Mouse (Mus musculus): ENCODE results near the gene Kif6. TPM values are rescaled to one million over a fixed set of nuclear protein-coding genes. Genes with fewer than 3 reads are reported as not detected.

Gene Kif6
- polyA plus RNA-seq, 1 experiment from 2014 or later = 3.1 TPM

- Histone ChIP-seq H3K36me3 (ENCODE audit: control insufficient read depth, insufficient read depth, low read length) (no peaks in the 10 kb centered on the region), H3K4me1 (replicated peaks; ENCODE audit: control insufficient read depth, insufficient read depth, low read length) (peaks cover 7% of the 10 kb centered on the region; the same call in 1 of the 2 replicates), H3K9ac (ENCODE audit: low read length) (no peak overlapping the region), H3K27ac (ENCODE audit: low read depth, low read length) (no peak overlapping the region), H3K27me3 (ENCODE audit: control insufficient read depth, insufficient read depth, low read length) (no peaks in the 10 kb centered on the region), H3K4me3 (ENCODE audit: low read depth, low read length) (no peak overlapping the region), H3K4me2 (ENCODE audit: low read depth, low read length, severe bottlenecking) (no peak overlapping the region), H3K9me3 (ENCODE audit: control insufficient read depth, low read length) (no peaks in the 10 kb centered on the region)
- DNase-seq (ENCODE audit: low spot score) (no peak), ATAC-seq (replicated peaks; ENCODE audit: low FRiP score) (no peak)
- WGBS = 85% methylated on average over 5 of the region's 5 CpGs
Observed at GRCm38 (mm10) chr17:49813893-49814640, 199.1 kb downstream of the Kif6 start.

GRCm38 (mm10) chr17:49816067-49816565 lies 201.2 kb downstream of the Kif6 start:
- Histone ChIP-seq H3K4me3 (ENCODE audit: low read depth, low read length) (no peak overlapping the region), H3K36me3 (ENCODE audit: control insufficient read depth, insufficient read depth, low read length) (no peaks in the 10 kb centered on the region)

GRCm38 (mm10) chr17:49816703-49817102 lies 201.8 kb downstream of the Kif6 start:
- H3K27ac ChIP-seq (ENCODE audit: low read depth, low read length) = peak overlapping the region; percentile 28; the same call in 1 of the 2 replicates
- H3K27me3 ChIP-seq (ENCODE audit: control insufficient read depth, insufficient read depth, low read length) = no peaks in the 10 kb centered on the region
- no peak overlapping the region for H3K4me3 ChIP-seq (ENCODE audit: low read depth, low read length)
- H3K36me3 ChIP-seq (ENCODE audit: control insufficient read depth, insufficient read depth, low read length) = no peaks in the 10 kb centered on the region
- H3K9ac ChIP-seq (ENCODE audit: low read length) = no peak overlapping the region
- WGBS = 31% methylated on average over 5 of the region's 5 CpGs
- peaks cover 7% of the 10 kb centered on the region; the same call in 1 of the 2 replicates for H3K4me1 ChIP-seq (replicated peaks; ENCODE audit: control insufficient read depth, insufficient read depth, low read length)
- ATAC-seq (replicated peaks; ENCODE audit: low FRiP score) (peak; percentile 89), DNase-seq (ENCODE audit: low spot score) (peak; percentile 78)
- no peaks in the 10 kb centered on the region for H3K9me3 ChIP-seq (ENCODE audit: control insufficient read depth, low read length)
- H3K4me2 ChIP-seq (ENCODE audit: low read depth, low read length, severe bottlenecking) = no peak overlapping the region

More at GRCm38 (mm10) chr17:49816067-49816565, 201.2 kb downstream of the Kif6 start:
- 19% methylated on average over 5 of the region's 5 CpGs for WGBS
- ATAC-seq (replicated peaks; ENCODE audit: low FRiP score) (peak; percentile 76), DNase-seq (ENCODE audit: low spot score) (peak; percentile 53)
- Histone ChIP-seq H3K4me1 (replicated peaks; ENCODE audit: control insufficient read depth, insufficient read depth, low read length) (peaks cover 7% of the 10 kb centered on the region; the same call in 1 of the 2 replicates), H3K9ac (ENCODE audit: low read length) (no peak overlapping the region), H3K9me3 (ENCODE audit: control insufficient read depth, low read length) (no peaks in the 10 kb centered on the region), H3K27me3 (ENCODE audit: control insufficient read depth, insufficient read depth, low read length) (no peaks in the 10 kb centered on the region), H3K4me2 (ENCODE audit: low read depth, low read length, severe bottlenecking) (no peak overlapping the region), H3K27ac (ENCODE audit: low read depth, low read length) (peak overlapping the region; percentile 28; the same call in 1 of the 2 replicates)

- WGBS = 93% methylated on average over 4 of the region's 4 CpGs
- DNase-seq (ENCODE audit: low spot score) = no peak
- no peaks in the 10 kb centered on the region for H3K36me3 ChIP-seq (ENCODE audit: control insufficient read depth, insufficient read depth, low read length)
Observed at GRCm38 (mm10) chr17:49820203-49820602, 205.3 kb downstream of the Kif6 start.

GRCm38 (mm10) chr17:49824142-49824840 lies 209.4 kb downstream of the Kif6 start:
- Histone ChIP-seq H3K27ac (ENCODE audit: low read depth, low read length) (no peak overlapping the region), H3K4me3 (ENCODE audit: low read depth, low read length) (no peak overlapping the region), H3K4me1 (replicated peaks; ENCODE audit: control insufficient read depth, insufficient read depth, low read length) (no peaks in the 10 kb centered on the region), H3K27me3 (ENCODE audit: control insufficient read depth, insufficient read depth, low read length) (no peaks in the 10 kb centered on the region), H3K36me3 (ENCODE audit: control insufficient read depth, insufficient read depth, low read length) (no peaks in the 10 kb centered on the region), H3K9ac (ENCODE audit: low read length) (no peak overlapping the region), H3K4me2 (ENCODE audit: low read depth, low read length, severe bottlenecking) (no peak overlapping the region), H3K9me3 (ENCODE audit: control insufficient read depth, low read length) (no peaks in the 10 kb centered on the region)
- DNase-seq (ENCODE audit: low spot score) (no peak), ATAC-seq (replicated peaks; ENCODE audit: low FRiP score) (no peak)
- 78% methylated on average over 6 of the region's 6 CpGs for WGBS

More at GRCm38 (mm10) chr17:49820203-49820602, 205.3 kb downstream of the Kif6 start:
- H3K27me3 ChIP-seq (ENCODE audit: control insufficient read depth, insufficient read depth, low read length) = no peaks in the 10 kb centered on the region
- H3K4me1 ChIP-seq (replicated peaks; ENCODE audit: control insufficient read depth, insufficient read depth, low read length) = peaks cover 5% of the 10 kb centered on the region; the same call in 1 of the 2 replicates
- no peak overlapping the region for H3K4me2 ChIP-seq (ENCODE audit: low read depth, low read length, severe bottlenecking)
- no peak overlapping the region for H3K4me3 ChIP-seq (ENCODE audit: low read depth, low read length)
- no peaks in the 10 kb centered on the region for H3K9me3 ChIP-seq (ENCODE audit: control insufficient read depth, low read length)
- no peak overlapping the region for H3K27ac ChIP-seq (ENCODE audit: low read depth, low read length)
- H3K9ac ChIP-seq (ENCODE audit: low read length) = no peak overlapping the region
- ATAC-seq (replicated peaks; ENCODE audit: low FRiP score) = no peak

GRCm38 (mm10) chr17:49824841-49825450 lies 210.0 kb downstream of the Kif6 start:
- DNase-seq (ENCODE audit: low spot score) (no peak), ATAC-seq (replicated peaks; ENCODE audit: low FRiP score) (no peak)
- no peaks in the 10 kb centered on the region for H3K4me1 ChIP-seq (replicated peaks; ENCODE audit: control insufficient read depth, insufficient read depth, low read length)
- no peak overlapping the region for H3K9ac ChIP-seq (ENCODE audit: low read length)
- WGBS = 82% methylated on average over 7 of the region's 7 CpGs
- no peak overlapping the region for H3K27ac ChIP-seq (ENCODE audit: low read depth, low read length)
- no peak overlapping the region for H3K4me3 ChIP-seq (ENCODE audit: low read depth, low read length)
- H3K9me3 ChIP-seq (ENCODE audit: control insufficient read depth, low read length) = no peaks in the 10 kb centered on the region
- no peaks in the 10 kb centered on the region for H3K27me3 ChIP-seq (ENCODE audit: control insufficient read depth, insufficient read depth, low read length)
- no peak overlapping the region for H3K4me2 ChIP-seq (ENCODE audit: low read depth, low read length, severe bottlenecking)
- no peaks in the 10 kb centered on the region for H3K36me3 ChIP-seq (ENCODE audit: control insufficient read depth, insufficient read depth, low read length)

DNA sequence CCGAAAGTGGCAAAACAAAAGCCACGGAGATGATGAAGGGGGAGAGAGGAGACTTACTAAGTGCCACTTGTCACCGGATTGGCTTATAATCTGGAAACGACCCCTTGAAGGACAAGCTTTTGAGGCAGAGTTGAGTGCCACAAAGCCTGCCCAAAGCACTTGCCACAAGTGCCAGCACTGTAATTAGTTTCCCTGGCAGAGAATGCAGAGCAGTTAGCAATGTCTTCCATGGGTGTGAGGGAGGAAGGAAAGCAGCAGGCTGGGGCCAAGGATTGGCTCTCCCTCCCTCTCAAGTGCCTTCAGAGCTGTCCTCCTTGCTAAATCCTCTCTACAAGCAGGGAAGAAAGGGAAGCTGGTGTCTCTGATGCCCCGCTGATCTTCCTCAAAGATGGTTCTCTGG lies 210.9 kb downstream of the Kif6 start:
- H3K4me1 ChIP-seq (replicated peaks; ENCODE audit: control insufficient read depth, insufficient read depth, low read length) = no peaks in the 10 kb centered on the region
- DNase-seq (ENCODE audit: low spot score) = no peak
- H3K27me3 ChIP-seq (ENCODE audit: control insufficient read depth, insufficient read depth, low read length) = no peaks in the 10 kb centered on the region
- 83% methylated on average over 5 of the region's 5 CpGs for WGBS
- no peak overlapping the region for H3K9ac ChIP-seq (ENCODE audit: low read length)
- no peak overlapping the region for H3K4me3 ChIP-seq (ENCODE audit: low read depth, low read length)
- ATAC-seq (replicated peaks; ENCODE audit: low FRiP score) = no peak
- H3K9me3 ChIP-seq (ENCODE audit: control insufficient read depth, low read length) = no peaks in the 10 kb centered on the region
- no peaks in the 10 kb centered on the region for H3K36me3 ChIP-seq (ENCODE audit: control insufficient read depth, insufficient read depth, low read length)
- H3K27ac ChIP-seq (ENCODE audit: low read depth, low read length) = no peak overlapping the region
- H3K4me2 ChIP-seq (ENCODE audit: low read depth, low read length, severe bottlenecking) = no peak overlapping the region

- H3K9me3 ChIP-seq (ENCODE audit: control insufficient read depth, low read length) = no peaks in the 10 kb centered on the region
- H3K27ac ChIP-seq (ENCODE audit: low read depth, low read length) = no peak overlapping the region
- no peak overlapping the region for H3K4me3 ChIP-seq (ENCODE audit: low read depth, low read length)
- ATAC-seq (replicated peaks; ENCODE audit: low FRiP score) (no peak), DNase-seq (ENCODE audit: low spot score) (no peak)
- no peak overlapping the region for H3K9ac ChIP-seq (ENCODE audit: low read length)
- WGBS = 50% methylated on average over 3 of the region's 3 CpGs
- H3K36me3 ChIP-seq (ENCODE audit: control insufficient read depth, insufficient read depth, low read length) = no peaks in the 10 kb centered on the region
- no peaks in the 10 kb centered on the region for H3K4me1 ChIP-seq (replicated peaks; ENCODE audit: control insufficient read depth, insufficient read depth, low read length)
- no peak overlapping the region for H3K4me2 ChIP-seq (ENCODE audit: low read depth, low read length, severe bottlenecking)
- H3K27me3 ChIP-seq (ENCODE audit: control insufficient read depth, insufficient read depth, low read length) = no peaks in the 10 kb centered on the region
Observed at GRCm38 (mm10) chr17:49831745-49832144, 216.8 kb downstream of the Kif6 start.

Data from forebrain, embryonic 11.5 days (tissue).